Mouse (Mus musculus): ENCODE measurements around the gene Fam160a1. TPM values are rescaled to one million over a fixed set of nuclear protein-coding genes. Genes with fewer than 3 reads are reported as not detected.

Fam160a1 gene
- 2.2 TPM for polyA plus RNA-seq (2015; fragmentation: Illumina TruSeq; extraction: RNeasy Lipid Tissue Mini Kit (QIAGEN cat#74804); ENCODE audit: low read depth, low replicate concordance)

DNA sequence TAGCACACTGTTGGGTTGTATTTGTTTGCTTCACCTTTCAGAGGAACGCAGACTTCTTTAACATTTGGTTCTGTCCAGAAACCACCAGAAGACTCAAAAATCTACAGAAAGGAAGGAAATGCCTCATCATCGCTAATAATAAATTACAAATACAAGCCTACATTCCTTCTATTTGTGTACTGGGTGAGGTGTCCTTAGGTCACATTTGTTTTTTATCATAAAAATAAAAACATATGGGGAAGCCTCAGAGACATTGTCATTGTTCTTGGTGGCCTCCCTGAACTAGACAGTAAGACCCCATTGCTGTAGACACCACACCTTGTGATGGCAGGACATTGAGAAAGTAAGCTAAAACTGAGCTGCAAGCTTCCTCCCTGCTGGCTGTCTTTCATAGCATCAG, at the start of gene Fam160a1:
TSS of gene Fam160a1 (minus strand) at position 101 of the 400 bp plus-strand sequence.

Other genes with a start within 250 kb of the Fam160a1 start
- gene Gatb, start 243.2 kb downstream of the Fam160a1 start, polyA plus RNA-seq (2015; fragmentation: Illumina TruSeq; extraction: RNeasy Lipid Tissue Mini Kit (QIAGEN cat#74804); ENCODE audit: low read depth, low replicate concordance), result 27.6 TPM
- 0.27 TPM for gene Glt28d2, start 70.2 kb upstream of the Fam160a1 start, polyA plus RNA-seq (2015; fragmentation: Illumina TruSeq; extraction: RNeasy Lipid Tissue Mini Kit (QIAGEN cat#74804); ENCODE audit: low read depth, low replicate concordance)
- gene Gm37240, start 70.2 kb upstream of the Fam160a1 start, polyA plus RNA-seq (2015; fragmentation: Illumina TruSeq; extraction: RNeasy Lipid Tissue Mini Kit (QIAGEN cat#74804); ENCODE audit: low read depth, low replicate concordance), result not detected
- gene Sh3d19, start 153.8 kb upstream of the Fam160a1 start, polyA plus RNA-seq (2015; fragmentation: Illumina TruSeq; extraction: RNeasy Lipid Tissue Mini Kit (QIAGEN cat#74804); ENCODE audit: low read depth, low replicate concordance), result 13.5 TPM
- gene Prss48, start 185.2 kb upstream of the Fam160a1 start, polyA plus RNA-seq (2015; fragmentation: Illumina TruSeq; extraction: RNeasy Lipid Tissue Mini Kit (QIAGEN cat#74804); ENCODE audit: low read depth, low replicate concordance), result not detected